In genomic region chr2:25240723-25241437, GRCm38 (mm10) we compare ENCODE assay signal across 8 mouse cellular contexts. TPM values are rescaled to one million over a fixed set of nuclear protein-coding genes. Genes with fewer than 3 reads are reported as not detected.
DNase-seq lines count a peak whose midpoint lies in the region; ATAC-seq lines count a peak whose summit lies in the region.

No protein-coding gene starts in this region.

- peaks cover 2% of the 10 kb centered on the region; the same call in 1 of the 2 replicates for H3K27me3 ChIP-seq in hindbrain, embryonic 11.5 days (ENCODE audit: control insufficient read depth, insufficient read depth, low read length)

- peaks cover 4% of the 10 kb centered on the region; the same call in 1 of the 2 replicates for H3K4me1 ChIP-seq in hindbrain, embryonic 11.5 days (replicated peaks; ENCODE audit: control insufficient read depth, insufficient read depth, low read length)

- H3K4me3 ChIP-seq in hindbrain, embryonic 11.5 days (ENCODE audit: low read depth, low read length), result peak overlapping the region; percentile 31

- H3K4me2 ChIP-seq in hindbrain, embryonic 11.5 days (replicated peaks; ENCODE audit: low read depth, low read length), result peak overlapping the region; percentile 95

- 3% methylated on average over 29 of the region's 29 CpGs for WGBS in hindbrain, embryonic 11.5 days

- no peaks in the 10 kb centered on the region for H3K36me3 ChIP-seq in hindbrain, embryonic 11.5 days (ENCODE audit: control insufficient read depth, insufficient read depth, low read length)

- peak; percentile 76 for ATAC-seq in frontal cortex, adult (ENCODE audit: low TSS enrichment)
- ATAC-seq in hindbrain, embryonic 11.5 days (ENCODE audit: low FRiP score), result peak; percentile 78

- peak; percentile 98 for DNase-seq in ZHBTc4 (ENCODE audit: low read depth, low spot score)
- peak; percentile 68 for DNase-seq in cerebellum, adult 8-10 months
- peak; percentile 76 for DNase-seq in hindbrain, embryonic 11.5 days (ENCODE audit: low spot score)
- DNase-seq in layer of hippocampus, postnatal 10 days (ENCODE audit: low spot score in 2 of 2), result peak; percentile 46 to 66
- peak; percentile 89 for DNase-seq in lung, postnatal 10 days
- peak; percentile 75 for DNase-seq in ovary, postnatal 36 days (ENCODE audit: low spot score)
- DNase-seq in yolk sac, embryonic 10.5 days (ENCODE audit: low spot score), result peak; percentile 89

- peak overlapping the region; percentile 21 for H3K9ac ChIP-seq in hindbrain, embryonic 11.5 days (ENCODE audit: low read depth, low read length)

- no peak overlapping the region; the same call in 1 of the 2 replicates for H3K27ac ChIP-seq in hindbrain, embryonic 11.5 days (ENCODE audit: low read depth, low read length)

- H3K9me3 ChIP-seq in hindbrain, embryonic 11.5 days (ENCODE audit: control insufficient read depth, low read length), result no peaks in the 10 kb centered on the region

RNA-seq across cellular contexts. Expression of gene Rnf208, which starts 1.2 kb away (rescaled TPM):
- 21.7 and 23.9 TPM in 2 replicates for polyA plus RNA-seq in hindbrain, embryonic 11.5 days (2014; fragmentation: Nextera tagmentation; extraction: Ambion mirVana)
- total RNA-seq in layer of hippocampus, postnatal 10 days (2021), result 100 to 1,000 TPM; 212 to 216 TPM

RNA-seq across cellular contexts. Expression of gene Cysrt1, which starts 1.4 kb away (rescaled TPM):
- not detected in 2 replicates for polyA plus RNA-seq in hindbrain, embryonic 11.5 days (2014; fragmentation: Nextera tagmentation; extraction: Ambion mirVana)
- total RNA-seq in layer of hippocampus, postnatal 10 days (2021), result not detected

RNA-seq across cellular contexts. Expression of gene Rnf224, which starts 4.3 kb away (rescaled TPM):
- polyA plus RNA-seq in hindbrain, embryonic 11.5 days (2014; fragmentation: Nextera tagmentation; extraction: Ambion mirVana), result not detected in 2 replicates
- total RNA-seq in layer of hippocampus, postnatal 10 days (2021), result not detected

RNA-seq across cellular contexts. Expression of gene AL732309.1, which starts 5.8 kb away (rescaled TPM):
- polyA plus RNA-seq in hindbrain, embryonic 11.5 days (2014; fragmentation: Nextera tagmentation; extraction: Ambion mirVana), result 4.3 and 4.9 TPM in 2 replicates
- total RNA-seq in layer of hippocampus, postnatal 10 days (2021), result 1 to 10 TPM in 1 of 2 experiments, under 1 TPM in 1; 0.45 to 4.0 TPM

RNA-seq across cellular contexts. Expression of gene Slc34a3, which starts 6.7 kb away (rescaled TPM):
- polyA plus RNA-seq in hindbrain, embryonic 11.5 days (2014; fragmentation: Nextera tagmentation; extraction: Ambion mirVana), result not detected in 2 replicates
- total RNA-seq in layer of hippocampus, postnatal 10 days (2021), result not detected
